Mouse (Mus musculus): ENCODE data around the gene Lgi2.

The Lgi2 gene

DNA sequence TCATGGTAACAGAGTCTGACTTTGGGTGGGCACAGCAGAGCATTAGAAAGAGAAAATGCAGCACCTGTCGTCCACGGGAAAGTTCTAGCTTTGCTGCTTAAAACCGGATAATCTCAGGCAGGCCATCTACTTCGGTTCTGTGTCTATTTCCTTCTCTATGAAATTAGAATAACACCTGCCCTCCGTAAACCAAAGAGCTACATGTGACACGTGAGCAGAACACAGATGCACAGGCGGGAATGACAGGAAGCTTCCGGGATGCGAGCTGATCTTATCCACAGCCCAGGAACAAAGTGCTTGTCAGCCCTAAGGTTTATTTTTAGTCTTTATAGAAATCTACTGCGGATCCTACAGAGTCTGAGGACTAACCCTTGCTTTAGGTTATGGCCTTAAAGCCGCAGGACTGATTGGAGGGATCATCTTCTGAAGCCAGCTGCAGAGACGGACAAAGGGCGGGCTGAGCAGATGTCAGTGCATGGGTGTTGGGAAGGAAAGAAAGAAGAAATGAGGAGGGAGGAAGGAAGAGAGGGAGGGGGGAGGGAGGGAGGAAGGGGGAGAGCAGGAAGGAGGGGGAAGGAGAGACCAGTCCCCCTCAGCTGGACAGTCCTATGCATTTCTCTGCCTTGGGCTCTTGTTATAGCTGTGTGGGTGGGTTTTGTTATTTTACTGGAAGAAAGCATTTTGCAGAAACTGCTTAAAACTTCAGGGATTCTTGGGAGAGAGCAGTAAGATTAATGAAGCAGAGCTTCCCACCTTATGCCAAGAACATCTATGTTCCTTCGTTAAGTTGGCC lies 31.3 kb downstream of the Lgi2 start:
- no peak for DNase-seq

DNA sequence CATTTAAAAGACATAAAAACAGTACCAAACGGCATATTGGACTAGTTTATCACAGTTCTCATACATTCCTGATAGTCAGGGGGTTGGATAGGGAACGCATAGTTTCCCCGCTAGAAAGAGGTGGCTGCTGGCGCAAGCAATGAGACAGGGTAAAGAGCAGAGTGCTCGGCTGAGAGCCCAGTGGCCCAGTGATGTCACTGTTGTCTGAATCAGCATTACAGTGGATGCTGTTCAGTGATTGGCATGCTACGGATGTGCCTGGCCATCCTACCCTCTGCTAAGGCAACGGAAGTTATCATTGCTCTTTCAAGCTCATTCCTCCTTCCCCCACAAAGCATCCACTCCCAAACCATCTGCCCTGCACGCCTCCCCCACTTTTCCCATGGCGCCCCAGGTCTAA lies 32.6 kb downstream of the Lgi2 start:
- DNase-seq: no peak

DNA sequence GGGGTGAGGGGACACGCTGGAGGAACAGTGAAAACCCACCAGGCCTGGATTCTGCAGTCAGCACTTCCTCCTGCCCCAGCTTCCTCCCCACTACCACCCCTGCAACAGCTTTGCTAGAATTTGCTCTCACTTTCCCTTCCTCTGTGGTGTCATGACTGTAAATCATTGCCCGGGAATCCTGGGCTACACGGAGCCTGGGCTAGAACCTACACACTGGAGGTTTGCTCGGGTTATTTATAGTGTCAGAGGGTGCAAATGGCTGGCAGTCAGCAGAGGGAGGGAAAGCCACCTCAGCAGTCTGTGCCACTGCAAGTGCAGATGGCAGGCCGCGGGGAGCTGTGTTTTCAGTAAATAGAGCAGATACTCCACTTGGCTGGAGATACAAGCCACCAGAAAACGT lies 37.7 kb downstream of the Lgi2 start:
- DNase-seq: no peak

DNA sequence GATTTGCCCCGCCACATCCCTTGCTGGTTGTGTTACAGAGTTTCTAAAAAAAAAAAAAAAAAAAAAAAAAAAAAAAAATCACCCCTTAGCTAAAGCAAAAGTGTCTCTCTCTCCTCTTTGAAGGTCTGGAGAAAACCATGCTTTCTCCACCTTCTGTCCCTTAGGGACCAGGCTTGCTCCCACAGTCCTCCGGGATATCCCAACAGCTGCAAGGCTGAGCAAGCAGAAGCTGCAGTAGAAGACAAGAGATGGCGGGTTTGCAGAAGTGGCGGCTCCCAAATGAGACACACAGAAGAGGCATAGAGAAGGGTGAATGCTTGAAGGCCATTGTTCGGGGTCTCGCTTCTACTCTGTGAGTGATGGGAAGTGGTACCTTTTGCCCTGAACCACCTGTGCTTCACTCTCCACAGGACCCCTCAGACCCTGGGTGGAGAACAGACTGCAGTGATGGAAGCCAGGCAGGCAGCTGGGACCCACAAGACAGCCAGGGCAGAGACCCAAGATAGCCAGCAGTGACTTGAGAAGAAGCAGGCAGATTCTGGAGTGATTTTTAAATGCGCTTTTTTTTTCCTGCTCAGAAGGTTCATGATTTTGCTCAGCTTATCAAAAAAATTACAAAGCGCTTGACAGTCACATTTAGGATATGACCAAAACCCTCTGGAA lies 39.8 kb downstream of the Lgi2 start:
- DNase-seq: peak; percentile 91

DNA sequence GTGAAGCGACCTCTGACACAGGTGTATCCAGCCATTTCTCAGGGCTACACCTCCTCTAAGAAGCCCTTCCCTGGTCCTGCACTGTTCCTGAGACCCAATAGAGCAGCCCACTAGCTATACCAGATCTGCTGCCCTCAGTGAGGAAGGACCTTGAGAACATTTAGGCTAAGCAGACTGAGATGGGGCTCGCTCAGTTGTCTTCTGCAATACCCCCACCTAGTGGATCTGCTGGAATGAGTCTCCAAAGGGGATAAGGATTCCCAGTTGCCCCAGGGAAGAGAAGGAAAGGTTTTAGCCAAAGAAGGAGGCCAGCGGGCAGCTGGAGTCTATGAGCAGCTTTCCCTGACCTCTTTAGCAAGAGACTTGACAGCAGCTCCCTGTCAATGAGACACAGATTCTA lies 42.1 kb downstream of the Lgi2 start:
- no peak for DNase-seq

DNA sequence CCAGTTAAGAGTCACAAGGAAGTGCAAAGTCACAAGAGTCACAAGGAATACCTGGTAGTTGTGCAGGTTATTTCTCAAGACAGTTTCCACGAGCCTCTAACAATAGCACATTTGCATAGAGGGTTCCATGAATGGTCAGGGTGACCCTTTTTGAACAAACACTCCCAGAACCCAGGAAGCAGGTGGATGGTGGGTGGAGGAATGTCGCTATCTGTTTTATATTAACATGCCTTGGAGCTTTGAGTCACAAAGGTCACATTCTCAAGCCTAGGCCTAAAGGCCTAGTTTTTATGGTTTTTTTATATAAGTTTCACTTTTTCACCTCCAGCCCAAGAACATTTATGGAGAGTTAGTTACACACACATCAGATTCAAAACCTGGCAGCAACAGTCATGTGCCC lies 46.3 kb downstream of the Lgi2 start:
- DNase-seq: no peak

DNA sequence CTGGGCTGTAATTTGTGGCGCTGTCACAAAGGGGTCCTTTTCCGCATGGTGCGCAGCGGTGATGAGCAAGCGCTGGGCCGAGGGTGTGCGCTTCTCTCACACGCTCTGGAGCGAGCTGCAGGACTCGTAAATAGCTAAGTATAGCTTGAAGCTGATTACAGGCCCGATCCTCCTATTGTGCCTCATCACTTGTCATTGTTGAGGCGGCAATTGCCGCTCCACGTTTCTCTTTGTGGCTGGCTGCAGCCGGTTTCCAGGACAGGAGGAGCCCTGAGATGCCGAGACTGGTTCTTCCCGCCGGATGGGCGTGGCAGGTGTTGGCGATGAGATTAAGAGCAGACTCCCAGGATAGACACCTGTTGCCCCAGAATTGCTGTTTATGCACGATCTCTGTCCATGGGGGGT lies 50.2 kb downstream of the Lgi2 start:
- no peak for DNase-seq

DNA sequence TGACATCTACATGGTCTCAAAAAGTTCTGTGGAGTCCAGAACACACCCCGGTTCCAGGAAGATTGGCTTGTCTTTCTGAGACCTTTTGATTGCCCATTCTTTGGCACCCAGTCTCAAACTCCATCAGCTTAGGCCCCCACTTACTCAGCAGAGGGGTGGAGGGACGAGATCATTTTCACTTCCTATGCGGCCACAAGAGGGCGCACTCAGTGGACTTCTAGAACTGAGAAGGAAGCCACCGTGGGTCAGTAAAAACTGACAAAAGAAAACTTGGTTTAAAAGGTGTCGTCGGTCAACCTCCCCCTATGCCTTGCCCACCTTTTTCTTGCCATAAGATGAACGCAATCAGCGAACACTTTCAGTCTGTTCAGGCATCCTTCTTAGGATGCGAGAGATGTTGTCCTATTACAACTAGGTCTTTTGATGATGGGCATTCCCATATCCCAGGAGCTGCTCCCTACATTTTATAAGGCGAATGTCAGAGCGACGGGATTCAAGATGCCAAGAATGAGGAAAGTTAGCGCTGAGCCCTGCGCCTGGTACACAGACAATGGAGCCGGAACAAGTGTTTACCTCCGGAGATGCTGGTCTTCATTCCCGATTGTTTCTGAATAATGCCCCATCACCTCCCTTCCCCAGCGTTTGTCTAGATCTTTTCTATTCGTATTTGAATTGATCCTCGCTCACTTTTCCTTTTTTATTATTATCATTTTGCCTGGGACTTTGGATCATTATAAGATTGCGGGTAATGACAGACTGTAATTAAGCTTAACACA lies 50.8 kb downstream of the Lgi2 start:
- DNase-seq: peak; percentile 94

DNA sequence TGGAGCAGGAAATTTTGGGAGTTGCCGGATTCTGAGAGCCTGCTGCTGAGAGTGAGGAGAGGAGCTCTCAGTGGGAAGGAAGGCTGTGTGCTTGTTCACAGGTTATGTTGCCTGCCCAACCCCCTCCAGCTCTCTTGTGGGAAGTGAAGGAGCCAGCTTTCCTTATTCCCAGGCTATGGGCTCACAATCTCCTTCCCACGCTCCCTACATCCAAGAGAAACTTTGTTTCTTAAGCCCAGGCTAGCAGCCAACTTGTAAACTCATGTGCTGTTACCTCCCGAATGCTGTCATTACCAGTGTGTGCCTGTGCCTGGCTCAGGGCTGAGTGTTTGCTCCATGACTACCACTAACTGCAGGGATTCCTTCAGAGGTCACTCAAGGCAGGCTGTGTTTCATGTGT lies 55.2 kb downstream of the Lgi2 start:
- peak; percentile 91 for DNase-seq

DNA sequence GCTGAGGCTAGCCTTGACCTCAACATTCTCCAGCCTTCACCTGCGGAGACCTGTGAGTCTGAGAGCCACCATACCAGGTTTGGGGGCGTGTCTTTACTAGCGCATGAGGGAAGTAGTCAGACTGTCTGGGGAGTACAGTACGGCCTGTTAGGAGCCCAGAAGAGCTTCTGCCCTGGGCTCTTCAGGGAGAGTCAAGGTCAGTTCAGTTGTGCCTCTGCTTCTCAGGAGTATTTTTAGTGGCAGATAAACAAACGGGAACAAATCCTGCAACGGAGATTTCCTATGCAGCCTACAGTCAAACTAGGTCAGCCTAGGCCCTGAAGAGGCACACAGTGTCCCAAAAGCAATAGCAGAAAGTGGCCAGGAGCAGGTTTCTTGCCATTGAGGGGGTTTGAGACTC lies 56.8 kb downstream of the Lgi2 start:
- peak; percentile 92 for DNase-seq

DNA sequence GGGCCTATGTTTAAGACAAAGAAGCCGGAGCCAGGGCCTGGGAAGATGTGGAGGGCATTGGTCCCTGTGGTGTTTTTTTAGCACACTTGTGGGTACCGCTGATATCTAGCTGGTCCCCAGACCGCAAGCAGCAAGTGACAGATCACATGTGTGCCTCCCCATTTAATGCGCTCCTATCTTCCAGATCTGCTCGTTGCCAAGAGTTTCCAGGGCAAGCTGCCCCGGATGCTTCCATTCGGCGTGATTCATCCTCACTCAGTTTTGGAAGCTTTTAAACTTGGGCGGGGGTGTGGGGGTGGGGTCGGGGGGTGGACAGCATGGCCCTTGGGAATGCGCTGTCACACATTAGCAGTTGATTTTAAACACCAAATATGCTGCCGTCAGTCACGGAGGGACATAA lies 61.6 kb downstream of the Lgi2 start:
- no peak for DNase-seq

DNA sequence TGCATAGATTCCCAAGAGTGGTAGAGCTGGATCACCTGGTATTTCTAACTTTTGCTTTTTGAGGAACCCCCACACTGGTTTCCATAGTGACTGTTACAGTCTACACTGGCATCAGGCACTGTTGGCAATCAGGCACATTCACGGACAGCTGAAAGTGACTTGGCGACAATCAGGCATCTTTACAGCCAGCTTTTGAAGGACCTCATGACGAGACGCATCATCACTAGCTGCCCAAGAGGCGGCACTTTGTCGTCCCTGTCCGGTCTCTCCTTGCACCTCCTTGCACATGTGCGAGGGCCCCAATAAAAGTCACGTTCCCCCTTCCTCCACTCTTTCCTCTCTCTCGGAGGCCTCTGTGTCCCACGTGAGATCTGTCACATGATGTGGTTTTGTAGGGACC lies 62.1 kb downstream of the Lgi2 start:
- DNase-seq: no peak

DNA sequence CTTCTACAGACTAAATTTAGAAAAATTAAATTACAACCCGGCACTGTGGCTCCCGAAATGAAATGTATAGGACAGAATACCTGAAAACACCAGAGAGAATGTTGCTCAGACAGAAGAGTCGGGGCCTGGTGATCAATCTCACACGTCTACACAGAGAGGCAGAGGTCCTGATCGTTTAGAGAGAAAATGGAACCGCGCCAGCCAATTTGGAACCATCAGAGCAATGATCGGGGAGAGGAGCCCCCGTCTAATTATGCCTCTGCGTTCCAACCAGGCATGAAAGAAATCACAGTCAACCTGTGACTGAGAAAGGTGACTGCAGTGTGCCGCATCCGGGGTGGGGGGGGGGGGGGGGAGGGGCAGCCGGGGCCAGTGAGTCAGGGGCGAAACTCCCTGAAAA lies 70.6 kb downstream of the Lgi2 start:
- DNase-seq: no peak

DNA sequence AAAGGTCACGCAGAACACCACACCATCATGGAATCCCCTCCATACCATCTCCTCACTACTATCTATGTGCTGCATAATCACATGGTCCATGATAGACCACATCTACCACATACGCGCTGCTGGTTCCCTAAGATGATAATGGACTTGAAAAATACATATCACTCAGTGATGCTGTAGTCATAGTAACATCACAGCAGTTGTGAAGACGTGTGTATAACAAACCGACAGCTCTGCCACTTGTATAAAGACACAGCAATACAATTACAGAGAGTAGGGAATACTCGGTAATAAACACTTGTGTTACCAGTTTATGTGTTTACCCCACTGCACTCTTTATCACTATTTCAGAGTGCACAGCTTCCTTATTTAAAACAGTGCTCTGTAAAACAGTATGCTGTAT lies 74.8 kb downstream of the Lgi2 start:
- no peak for DNase-seq

DNA sequence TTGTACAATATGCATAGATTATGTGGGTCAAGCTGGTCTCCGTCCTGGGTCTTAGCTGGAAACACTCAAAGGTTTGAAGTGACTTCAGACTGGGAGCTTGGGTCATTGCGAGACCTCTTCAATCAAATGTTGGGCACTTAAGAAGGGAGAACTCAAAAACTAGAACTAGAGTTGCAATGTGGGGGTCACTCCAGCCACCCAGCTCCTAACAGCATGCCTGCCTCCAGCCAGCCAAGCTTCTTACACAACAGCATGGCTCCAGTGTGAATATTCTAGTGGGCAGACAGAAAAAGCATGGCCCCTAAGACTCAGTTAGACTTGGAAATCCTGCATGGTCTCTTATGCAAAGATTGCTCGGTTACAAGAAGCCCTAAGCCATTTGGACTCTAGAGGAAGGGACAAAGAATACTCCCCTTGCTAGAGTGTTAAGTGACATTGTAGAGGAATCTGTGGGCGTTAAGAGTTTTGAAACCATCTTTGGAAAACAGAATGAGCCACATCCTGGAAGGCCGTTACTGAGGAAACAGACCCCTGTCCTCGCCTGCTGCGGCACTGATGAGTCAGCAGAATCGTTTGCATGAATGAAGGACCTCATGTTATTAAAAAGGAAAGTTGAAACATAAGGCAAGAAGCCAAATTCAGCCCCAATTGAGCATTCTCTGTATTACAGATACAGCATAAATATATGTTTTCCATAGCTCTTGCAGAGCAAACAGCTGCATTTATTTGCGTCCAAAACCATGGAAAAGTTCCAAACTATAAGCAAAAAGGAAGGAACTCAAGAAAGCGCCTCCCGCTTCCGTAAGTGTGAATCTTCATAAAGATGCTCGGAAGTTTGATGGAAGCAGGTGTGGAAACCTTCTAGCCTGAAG lies 78.5 kb downstream of the Lgi2 start:
- no peak for DNase-seq

Data from heart, adult 11 months (tissue).